Mouse (Mus musculus) inflammation-experienced regulatory T-cells, adult 16 weeks (primary cell): Measurements from ENCODE around the gene Pira2. TPM values are rescaled to one million over a fixed set of nuclear protein-coding genes. Genes with fewer than 3 reads are reported as not detected.

Source experiments
- polyA plus RNA-seq: library from polyadenylated mRNA; unstranded; fragments of 100-300 nt; shearing (Covaris generic); gene quantifications from one replicate; pipeline ENCODE4 v1.2.1, GENCODE M21; 2017

Pira2 gene
- polyA plus RNA-seq: 0.62 TPM

GRCm38 (mm10) chr7:3844951-3845350 is at the start of gene Pira2:
TSS of gene Pira2 (minus strand) at chr7:3845051.

GRCm38 (mm10) chr7:3825599-3825998 is 19.3 kb downstream of the Pira2 start, which contains the start of gene Gm15448:
TSS of gene Gm15448 (minus strand) at chr7:3825687.

Other genes starting within 250 kb of the Pira2 start
- not detected for gene Oscar, start 228.9 kb downstream of the Pira2 start, polyA plus RNA-seq
- gene Ndufa3, start 227.7 kb downstream of the Pira2 start, polyA plus RNA-seq: 501 TPM
- gene Tfpt, start 215.1 kb downstream of the Pira2 start, polyA plus RNA-seq: 51.7 TPM
- gene Prpf31, start 215.1 kb downstream of the Pira2 start, polyA plus RNA-seq: 96.5 TPM
- 110 TPM for gene Cnot3, start 199.8 kb downstream of the Pira2 start, polyA plus RNA-seq
- gene Leng1, start 179.2 kb downstream of the Pira2 start, polyA plus RNA-seq: 29.2 TPM
- gene Tmc4, start 167.5 kb downstream of the Pira2 start, polyA plus RNA-seq: 4.6 TPM
- gene Tsen34, start 152.2 kb downstream of the Pira2 start, polyA plus RNA-seq: 20.6 TPM
- 79.1 TPM for gene Mboat7, start 151.5 kb downstream of the Pira2 start, polyA plus RNA-seq
- gene Rps9, start 141.1 kb downstream of the Pira2 start, polyA plus RNA-seq: 1,712 TPM
- 1.7 TPM for gene Pirb, start 124.7 kb downstream of the Pira2 start, polyA plus RNA-seq
- not detected for gene Gm15448, start 19.4 kb downstream of the Pira2 start, polyA plus RNA-seq
- gene Gm14548, start 53.1 kb upstream of the Pira2 start, polyA plus RNA-seq: 1.5 TPM
- 0.20 TPM for gene Lilra6, start 70.5 kb upstream of the Pira2 start, polyA plus RNA-seq
- 5.8 TPM for gene Lair1, start 218.2 kb upstream of the Pira2 start, polyA plus RNA-seq